In the genomic region with DNA sequence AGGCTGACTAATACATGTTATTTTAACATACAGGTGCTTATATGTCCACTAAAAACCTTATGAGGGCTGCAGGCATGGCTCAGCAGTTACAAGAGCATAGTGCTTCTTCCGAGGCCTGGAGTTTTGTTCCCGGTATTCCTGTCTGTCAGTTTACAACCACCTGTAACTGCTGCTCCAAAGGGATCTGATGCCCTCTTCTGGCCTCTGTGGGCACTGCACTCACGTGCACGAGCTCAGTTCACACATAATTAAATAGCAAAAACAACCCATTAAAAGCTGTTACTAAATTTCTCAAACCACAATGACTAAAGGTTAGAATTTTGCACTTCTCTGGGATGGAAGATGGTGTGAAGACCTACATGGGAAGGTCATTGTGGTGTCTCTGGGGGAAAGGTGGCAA, we compare ENCODE assay signal across 21 mouse cellular contexts.
A peak's percentile ranks its signal among the peaks of the same experiment; 100 is the strongest.
DNase-seq lines count a peak whose midpoint lies in the region; ATAC-seq and TF ChIP-seq lines count a peak whose summit lies in the region.
"Had no signal": no experiment of that assay in that cellular context is flagged by ENCODE, and none has a peak within 500 bp of the region (broad histone marks: within the 10 kb centered on the region; RNA-seq: fewer than 3 reads in every experiment).

No protein-coding gene starts in this region.

- 92% methylated on average over 4 of the region's 4 CpGs for WGBS in kidney, postnatal 0 days
- 93% methylated on average over 4 of the region's 4 CpGs for WGBS in midbrain, postnatal 0 days
- 95% methylated on average over 4 of the region's 4 CpGs for WGBS in midbrain, embryonic 14.5 days

- peak; percentile 26; the same call in 1 of the 2 replicates for TF ChIP-seq CTCF in kidney, postnatal 0 days (IDR thresholded peaks at IDR 0.05; ENCODE audit: low read depth)
- 0 out of 2 replicates have a peak, but pooled peaks have one; percentile 9 for TF ChIP-seq CTCF in midbrain, postnatal 0 days (IDR thresholded peaks at IDR 0.05)

- H3K4me2 ChIP-seq in kidney, postnatal 0 days (ENCODE audit: low read length), result no peak overlapping the region
- H3K4me2 ChIP-seq in midbrain, postnatal 0 days (ENCODE audit: low read depth, low read length, poor library complexity, severe bottlenecking), result no peak overlapping the region
- no peak overlapping the region for H3K4me2 ChIP-seq in midbrain, embryonic 14.5 days (ENCODE audit: low read length)
- H3K4me2 ChIP-seq: embryonic facial prominence, embryonic 12.5 days; forebrain, embryonic 13.5 days; hindbrain, embryonic 15.5 days; intestine, embryonic 15.5 days; midbrain, embryonic 11.5 days; neural tube, embryonic 12.5 days had no signal

- no peak for ATAC-seq in kidney, postnatal 0 days (replicated peaks; ENCODE audit: low FRiP score, low read depth)
- ATAC-seq in midbrain, postnatal 0 days (ENCODE audit: low FRiP score), result no peak
- no peak for ATAC-seq in midbrain, embryonic 14.5 days (ENCODE audit: low FRiP score, low TSS enrichment)
- ATAC-seq: forebrain, embryonic 13.5 days; intestine, embryonic 15.5 days had no signal

- H3K27ac ChIP-seq in kidney, postnatal 0 days, result no peak overlapping the region
- H3K27ac ChIP-seq in midbrain, postnatal 0 days (ENCODE audit: low read depth, low read length), result no peak overlapping the region
- no peak overlapping the region for H3K27ac ChIP-seq in midbrain, embryonic 14.5 days (replicated peaks; ENCODE audit: low read depth, low read length)
- H3K27ac ChIP-seq: embryonic facial prominence, embryonic 12.5 days; forebrain, embryonic 13.5 days; hindbrain, embryonic 15.5 days; intestine, embryonic 15.5 days; left cerebral cortex, adult 2 months; neural tube, embryonic 12.5 days had no signal

- peaks cover 8% of the 10 kb centered on the region; the same call in 1 of the 2 replicates for H3K4me1 ChIP-seq in kidney, postnatal 0 days (replicated peaks; ENCODE audit: insufficient read depth, low read length)
- no peaks in the 10 kb centered on the region; the same call in 1 of the 2 replicates for H3K4me1 ChIP-seq in midbrain, postnatal 0 days (ENCODE audit: insufficient read depth, low read length)
- H3K4me1 ChIP-seq in midbrain, embryonic 14.5 days (ENCODE audit: control insufficient read depth, insufficient read depth, low read length), result no peaks in the 10 kb centered on the region

- intact Hi-C loops in left cerebral cortex, postnatal 10 days (cut with DNase I), result no loop called here

- H3K9me3 ChIP-seq in kidney, postnatal 0 days (replicated peaks; ENCODE audit: low read length), result no peaks in the 10 kb centered on the region
- no peaks in the 10 kb centered on the region for H3K9me3 ChIP-seq in midbrain, postnatal 0 days (ENCODE audit: low read length)
- H3K9me3 ChIP-seq in midbrain, embryonic 14.5 days (ENCODE audit: control insufficient read depth, low read length), result no peaks in the 10 kb centered on the region
- H3K9me3 ChIP-seq: embryonic facial prominence, embryonic 12.5 days; forebrain, embryonic 13.5 days; hindbrain, embryonic 15.5 days; intestine, embryonic 15.5 days had no signal

- no peak for DNase-seq in kidney, postnatal 0 days (ENCODE audit: low spot score)
- DNase-seq in kidney, postnatal 25 days, result no peak
- no peak for DNase-seq in midbrain, postnatal 0 days (ENCODE audit: low spot score)
- DNase-seq in midbrain, embryonic 14.5 days, result no peak
- peak; percentile 40 for DNase-seq in R1 (ENCODE audit: low read depth, low spot score)
- DNase-seq in layer of hippocampus, postnatal 36 days, result no peak
- DNase-seq in left cerebral cortex, postnatal 10 days (ENCODE audit: extremely low spot score in 1 of 2, low spot score in 2 of 2), result no peak
- DNase-seq: cerebellum, adult 9-11 months; gastrocnemius, postnatal 10 days; heart, adult 18-20 months; heart, postnatal 36 days; right cerebral cortex, adult 18-20 months; thymus, adult 18-20 months had no signal

- H3K27me3 ChIP-seq in kidney, postnatal 0 days (ENCODE audit: insufficient read depth, low read length), result no peaks in the 10 kb centered on the region
- H3K27me3 ChIP-seq in midbrain, postnatal 0 days (ENCODE audit: insufficient read depth, low read length), result no peaks in the 10 kb centered on the region
- no peaks in the 10 kb centered on the region for H3K27me3 ChIP-seq in midbrain, embryonic 14.5 days (ENCODE audit: control insufficient read depth, insufficient read depth, low read length)
- H3K27me3 ChIP-seq: embryonic facial prominence, embryonic 12.5 days; forebrain, embryonic 13.5 days; hindbrain, embryonic 15.5 days; intestine, embryonic 15.5 days; neural tube, embryonic 12.5 days had no signal

- no peak overlapping the region for H3K4me3 ChIP-seq in kidney, postnatal 0 days (replicated peaks; ENCODE audit: low read depth, low read length)
- no peak overlapping the region for H3K4me3 ChIP-seq in midbrain, postnatal 0 days (ENCODE audit: low read depth, low read length)
- no peak overlapping the region for H3K4me3 ChIP-seq in midbrain, embryonic 14.5 days (replicated peaks; ENCODE audit: low read depth, low read length)
- H3K4me3 ChIP-seq: embryonic facial prominence, embryonic 12.5 days; erythroblast, embryonic 14.5 days; forebrain, embryonic 13.5 days; hindbrain, embryonic 15.5 days; intestine, embryonic 15.5 days; left cerebral cortex, adult 2 months; neural tube, embryonic 12.5 days had no signal

- no peaks in the 10 kb centered on the region for H3K36me3 ChIP-seq in kidney, postnatal 0 days (ENCODE audit: insufficient read depth, low read length)
- no peaks in the 10 kb centered on the region for H3K36me3 ChIP-seq in midbrain, postnatal 0 days (ENCODE audit: insufficient read depth, low read length)
- no peaks in the 10 kb centered on the region for H3K36me3 ChIP-seq in midbrain, embryonic 14.5 days (ENCODE audit: control insufficient read depth, insufficient read depth, low read length)
- H3K36me3 ChIP-seq: embryonic facial prominence, embryonic 12.5 days; hindbrain, embryonic 15.5 days; intestine, embryonic 15.5 days; neural tube, embryonic 12.5 days had no signal

- no peak overlapping the region for H3K9ac ChIP-seq in kidney, postnatal 0 days (ENCODE audit: low read depth, low read length)
- H3K9ac ChIP-seq in midbrain, postnatal 0 days (replicated peaks; ENCODE audit: low read length, poor library complexity, severe bottlenecking), result no peak overlapping the region
- no peak overlapping the region for H3K9ac ChIP-seq in midbrain, embryonic 14.5 days (replicated peaks; ENCODE audit: low read length)
- H3K9ac ChIP-seq: embryonic facial prominence, embryonic 12.5 days; forebrain, embryonic 13.5 days; hindbrain, embryonic 15.5 days; intestine, embryonic 15.5 days; neural tube, embryonic 12.5 days had no signal
